Mouse (Mus musculus) forebrain, embryonic 12.5 days (tissue): Measurements from ENCODE around the gene Zmynd11. TPM values are rescaled to one million over a fixed set of nuclear protein-coding genes. Genes with fewer than 3 reads are reported as not detected.
"Not testable (repeated sequence)": the region's sequence is repeated elsewhere in the genome, so short reads cannot be mapped to it uniquely, and the experiment has no call there.

Source experiments
- ATAC-seq: fragments of 200-750 bp; cut with Nextera tagmentation; 2 replicates; pipeline ENCODE4 v1.8.0; 2017; ENCODE audit warnings: moderate TSS enrichment; ENCODE audit not compliant: low FRiP score
- H3K27ac ChIP-seq: fragments of 300-500 bp; sonication (generic); 2 replicates; pipeline ENCODE4 v1.5.1; 2016; ENCODE audit warnings: mild to moderate bottlenecking
- H3K27me3 ChIP-seq: fragments of 300-500 bp; sonication (generic); 2 replicates; pipeline ENCODE4 v1.6.1; 2016; ENCODE audit warnings: mild to moderate bottlenecking
- H3K36me3 ChIP-seq: fragments of 300-500 bp; sonication (generic); replicated peaks from 2 replicates; pipeline ENCODE4 v1.6.1; 2016; ENCODE audit warnings: mild to moderate bottlenecking
- H3K4me1 ChIP-seq: fragments of 300-500 bp; sonication (generic); 2 replicates; pipeline ENCODE4 v1.6.1; 2016
- H3K4me2 ChIP-seq: fragments of 300-500 bp; sonication (generic); 2 replicates; pipeline ENCODE4 v1.6.1; 2016; ENCODE audit warnings: mild to moderate bottlenecking, moderate library complexity
- H3K4me3 ChIP-seq: fragments of 300-500 bp; sonication (generic); replicated peaks from 2 replicates; pipeline ENCODE4 v1.5.1; 2016; ENCODE audit warnings: mild to moderate bottlenecking
- H3K9ac ChIP-seq: fragments of 300-500 bp; sonication (generic); 2 replicates; pipeline ENCODE4 v1.6.1; 2016; ENCODE audit warnings: mild to moderate bottlenecking
- H3K9me3 ChIP-seq: fragments of 300-500 bp; sonication (generic); 2 replicates; pipeline ENCODE4 v1.6.1; 2016
- WGBS: fragments of 180-500 bp; shearing (Covaris S2); methylation state at CpG from one replicate; pipeline ENCODE4 v1.1.7; 2016; 5-methylcytosine and 5-hydroxymethylcytosine counted together
- polyA plus RNA-seq: library from polyadenylated mRNA; unstranded; fragments of >200 nt; fragmentation: Nextera tagmentation; extraction: Ambion mirVana; gene quantifications from 2 replicates; pipeline ENCODE4 v1.2.1, GENCODE M21; 2016

Zmynd11 gene
- polyA plus RNA-seq, 1 experiment from 2014 or later: 166 TPM

DNA sequence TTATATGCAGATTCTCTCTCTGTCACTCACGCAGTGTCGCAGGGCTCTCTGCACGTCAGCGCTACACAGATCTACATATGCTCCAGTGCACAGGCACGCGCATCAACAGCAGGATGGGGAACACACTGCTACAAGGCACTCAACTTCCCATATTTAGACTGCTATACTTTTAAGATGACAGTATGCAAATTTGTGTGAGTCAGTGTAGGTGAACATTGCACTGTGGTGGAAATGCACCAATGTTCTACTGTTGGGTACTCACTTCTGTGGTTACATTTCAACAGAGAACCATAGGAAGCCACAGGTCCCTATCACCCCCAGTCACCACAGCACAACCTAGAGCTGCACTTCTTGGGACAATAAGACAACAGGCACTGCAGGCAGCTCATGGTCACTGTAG is 5.1 kb downstream of the Zmynd11 start:
- WGBS: 27% methylated on average over 6 of the region's 6 CpGs
- Histone ChIP-seq H3K9ac (no peak overlapping the region), H3K27me3 (no peaks in the 10 kb centered on the region), H3K4me3 (no peak overlapping the region), H3K27ac (no peak overlapping the region), H3K4me1 (peaks cover 54% of the 10 kb centered on the region), H3K9me3 (no peaks in the 10 kb centered on the region), H3K36me3 (no peaks in the 10 kb centered on the region; the same call in 1 of the 2 replicates), H3K4me2 (0 out of 2 replicates have a peak overlapping the region, but pooled peaks have one; percentile 8)
- ATAC-seq: no peak

DNA sequence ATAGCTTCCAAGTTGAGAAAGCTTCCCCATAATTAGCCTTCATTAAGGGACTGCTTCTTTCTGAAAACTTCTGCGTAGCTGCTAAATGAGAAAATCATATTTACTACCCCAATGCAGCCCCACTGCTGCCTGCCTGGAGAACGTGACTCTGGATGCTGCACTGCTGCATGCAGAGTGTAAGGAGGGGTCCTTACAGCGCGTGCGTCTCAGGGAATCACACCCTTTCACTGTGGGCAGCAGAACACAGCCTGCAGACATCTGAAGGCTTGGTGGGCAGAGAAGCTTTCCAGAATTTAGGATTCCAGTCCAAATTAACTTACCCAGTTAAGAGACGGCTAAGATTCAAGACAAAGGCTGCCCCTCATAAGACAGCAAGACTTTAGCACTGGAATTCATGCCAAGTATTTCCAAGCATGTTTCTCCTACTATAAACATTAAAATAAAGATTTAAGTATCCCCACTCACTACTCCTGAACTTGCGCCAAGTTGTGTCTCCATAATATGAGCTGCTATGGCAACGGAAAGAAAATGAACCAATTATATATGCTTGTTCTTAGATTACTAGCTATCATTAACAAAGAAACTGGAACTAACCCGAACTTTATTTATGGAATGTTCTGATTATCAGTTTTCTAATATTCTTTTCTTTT is 7.2 kb downstream of the Zmynd11 start:
- Histone ChIP-seq H3K27ac (peak overlapping the region; percentile 65), H3K4me1 (peaks cover 64% of the 10 kb centered on the region), H3K27me3 (no peaks in the 10 kb centered on the region), H3K36me3 (no peaks in the 10 kb centered on the region; the same call in 1 of the 2 replicates), H3K9me3 (no peaks in the 10 kb centered on the region), H3K4me3 (no peak overlapping the region), H3K4me2 (no peak overlapping the region), H3K9ac (no peak overlapping the region)
- WGBS: 46% methylated on average over 9 of the region's 9 CpGs
- peak; percentile 56; the same call in 1 of the 2 replicates for ATAC-seq

DNA sequence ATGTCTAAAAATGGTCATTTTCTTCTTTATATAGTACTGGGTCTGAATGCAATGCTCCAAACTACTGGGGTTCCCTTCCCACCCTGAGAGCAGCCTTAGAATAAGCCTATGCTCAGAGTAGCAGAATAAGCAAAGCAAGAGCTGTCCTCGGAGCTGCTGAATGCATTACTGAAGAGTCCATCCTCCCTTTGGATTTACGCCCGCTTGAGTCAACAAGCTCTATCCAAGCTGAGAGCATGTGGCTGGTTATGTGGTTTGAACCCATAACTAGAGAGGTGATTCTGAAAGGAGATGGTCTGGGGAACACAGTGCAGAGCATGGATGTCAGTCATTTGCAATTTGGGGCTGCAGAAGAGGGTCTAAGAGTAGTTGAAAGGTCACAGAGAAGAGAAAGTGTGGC is 11.4 kb downstream of the Zmynd11 start:
- no peak for ATAC-seq
- no peaks in the 10 kb centered on the region for H3K9me3 ChIP-seq
- no peaks in the 10 kb centered on the region for H3K27me3 ChIP-seq
- H3K4me2 ChIP-seq: no peak overlapping the region
- H3K4me1 ChIP-seq: peaks cover 33% of the 10 kb centered on the region
- no peak overlapping the region for H3K4me3 ChIP-seq
- WGBS: 61% methylated on average over 3 of the region's 3 CpGs
- H3K36me3 ChIP-seq: no peaks in the 10 kb centered on the region; the same call in 1 of the 2 replicates
- no peak overlapping the region for H3K27ac ChIP-seq
- no peak overlapping the region for H3K9ac ChIP-seq

DNA sequence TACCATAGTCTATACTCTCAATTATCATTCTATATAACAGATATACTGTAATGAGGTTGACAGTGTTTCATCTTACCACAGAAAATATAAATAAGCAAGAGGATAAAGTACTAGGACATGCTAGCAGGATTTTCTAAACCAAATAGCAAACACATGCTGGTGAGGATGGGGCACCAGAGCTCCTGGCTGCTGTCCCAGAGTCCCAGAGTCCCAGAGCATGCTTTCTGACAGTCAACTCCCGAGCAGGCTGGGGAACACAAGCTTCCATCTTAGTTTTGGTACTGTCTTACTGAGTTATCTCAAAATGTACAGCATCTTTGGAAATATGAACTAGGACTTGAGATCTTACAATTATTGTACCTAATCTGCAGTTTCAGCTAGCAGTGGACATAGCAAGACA is 14.8 kb downstream of the Zmynd11 start:
- Histone ChIP-seq H3K36me3 (no peaks in the 10 kb centered on the region), H3K4me3 (no peak overlapping the region), H3K9ac (no peak overlapping the region), H3K9me3 (no peaks in the 10 kb centered on the region), H3K4me1 (peaks cover 14% of the 10 kb centered on the region), H3K27me3 (no peaks in the 10 kb centered on the region), H3K27ac (no peak overlapping the region), H3K4me2 (no peak overlapping the region)
- WGBS: 73% methylated on average over 1 of the region's 1 CpGs
- no peak for ATAC-seq

DNA sequence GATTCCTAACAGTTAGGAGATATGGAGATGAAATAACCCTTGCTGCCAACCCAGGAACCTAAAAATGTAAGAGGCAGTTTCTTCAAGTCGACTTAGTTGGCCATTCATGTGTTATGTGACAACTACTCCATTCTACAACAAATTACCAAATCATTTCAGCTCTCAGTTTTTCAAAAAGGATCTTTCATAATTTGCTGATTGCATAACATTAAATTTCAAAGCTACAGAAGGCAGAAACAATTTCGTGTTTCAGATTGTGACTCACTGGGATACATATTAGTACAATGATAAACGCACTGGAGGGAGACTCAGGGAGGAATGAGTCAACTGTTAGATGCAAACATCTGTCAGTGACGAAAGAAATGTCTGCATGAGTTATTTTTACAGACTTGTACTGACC is 15.3 kb downstream of the Zmynd11 start:
- no peak overlapping the region for H3K4me3 ChIP-seq
- H3K27ac ChIP-seq: no peak overlapping the region

DNA sequence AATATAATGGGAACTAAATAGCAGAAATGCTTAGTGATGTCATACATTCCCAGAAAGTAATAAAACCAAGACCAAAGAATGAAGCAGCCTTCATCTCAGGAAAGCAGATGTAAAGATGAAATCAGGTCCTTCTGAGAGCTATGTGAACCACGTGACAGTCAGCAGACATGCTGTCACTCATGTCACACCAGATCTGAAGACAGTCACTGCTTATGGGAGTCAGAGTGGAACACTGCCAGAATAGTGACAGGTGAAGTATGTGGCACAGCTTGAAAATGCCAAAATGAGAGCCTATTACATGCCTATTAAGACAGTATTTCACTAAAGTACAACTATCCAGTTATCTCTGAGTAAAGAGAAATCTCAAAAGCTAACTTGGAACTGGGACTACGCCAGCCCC is 26.9 kb downstream of the Zmynd11 start:
- no peak overlapping the region for H3K4me2 ChIP-seq
- no peak overlapping the region for H3K27ac ChIP-seq
- ATAC-seq: no peak
- peaks cover 4% of the 10 kb centered on the region; the same call in 1 of the 2 replicates for H3K36me3 ChIP-seq
- H3K9me3 ChIP-seq: no peaks in the 10 kb centered on the region
- 0 out of 2 replicates have a peak, but pooled peaks cover 6% of the 10 kb centered on the region for H3K4me1 ChIP-seq
- no peak overlapping the region for H3K4me3 ChIP-seq
- no peak overlapping the region for H3K9ac ChIP-seq
- 72% methylated on average over 2 of the region's 2 CpGs for WGBS
- H3K27me3 ChIP-seq: no peaks in the 10 kb centered on the region

More for the DNA sequence above, 15.3 kb downstream of the Zmynd11 start:
- 92% methylated on average over 4 of the region's 4 CpGs for WGBS
- Histone ChIP-seq H3K27me3 (no peaks in the 10 kb centered on the region), H3K36me3 (no peaks in the 10 kb centered on the region), H3K4me1 (peaks cover 14% of the 10 kb centered on the region), H3K9me3 (no peaks in the 10 kb centered on the region), H3K4me2 (no peak overlapping the region), H3K9ac (no peak overlapping the region)
- no peak for ATAC-seq

DNA sequence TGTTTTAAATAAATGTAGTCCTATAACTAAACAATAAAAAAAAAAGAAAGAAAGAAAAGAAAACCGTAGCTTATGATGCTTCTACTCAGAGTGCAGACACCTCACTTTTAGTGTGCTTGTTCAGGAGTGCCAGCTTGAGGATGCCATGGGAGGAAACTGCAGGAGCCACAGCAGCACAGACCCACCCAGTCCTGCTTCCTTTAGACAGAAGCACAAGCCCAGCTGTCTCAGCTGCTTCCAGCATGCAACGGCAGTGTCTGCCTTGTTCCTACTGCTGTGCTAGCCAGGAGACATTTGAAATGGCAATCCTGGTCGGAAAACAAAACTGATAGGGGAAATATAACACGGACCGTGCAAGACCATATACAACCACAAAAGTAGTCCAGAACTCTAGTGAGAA is 28.1 kb downstream of the Zmynd11 start:
- no peaks in the 10 kb centered on the region for H3K27me3 ChIP-seq
- H3K27ac ChIP-seq: no peak overlapping the region
- ATAC-seq: no peak
- 90% methylated on average over 5 of the region's 5 CpGs for WGBS
- no peak overlapping the region for H3K4me2 ChIP-seq
- no peaks in the 10 kb centered on the region for H3K9me3 ChIP-seq
- H3K36me3 ChIP-seq: peaks cover 9% of the 10 kb centered on the region; the same call in 1 of the 2 replicates
- H3K4me3 ChIP-seq: no peak overlapping the region
- no peak overlapping the region for H3K9ac ChIP-seq
- H3K4me1 ChIP-seq: 0 out of 2 replicates have a peak, but pooled peaks cover 6% of the 10 kb centered on the region

DNA sequence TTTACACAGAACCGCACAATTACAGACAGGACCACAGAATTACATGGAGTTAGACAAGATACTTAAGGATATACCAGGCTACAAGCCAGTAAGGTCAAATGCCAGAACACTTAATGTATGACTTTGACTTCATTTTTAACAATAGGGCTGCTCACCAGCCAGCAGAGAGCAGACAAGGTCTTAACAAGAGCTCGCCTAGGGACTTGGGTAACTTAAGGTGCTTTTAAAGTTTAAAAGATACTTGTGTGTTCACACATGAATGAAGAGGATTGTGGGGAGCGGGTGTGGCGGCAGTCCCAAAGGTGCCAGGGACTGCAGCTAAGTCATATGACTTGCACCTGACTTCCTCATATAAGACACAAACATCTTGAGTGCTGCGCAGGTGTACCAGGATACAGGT is 32.9 kb downstream of the Zmynd11 start:
- WGBS: 93% methylated on average over 4 of the region's 5 CpGs
- not testable (repeated sequence) for H3K27me3 ChIP-seq, H3K4me2 ChIP-seq, H3K27ac ChIP-seq, H3K4me1 ChIP-seq, H3K9me3 ChIP-seq, ATAC-seq, H3K9ac ChIP-seq, H3K4me3 ChIP-seq
- peaks cover 23% of the 10 kb centered on the region; the same call in 1 of the 2 replicates for H3K36me3 ChIP-seq

DNA sequence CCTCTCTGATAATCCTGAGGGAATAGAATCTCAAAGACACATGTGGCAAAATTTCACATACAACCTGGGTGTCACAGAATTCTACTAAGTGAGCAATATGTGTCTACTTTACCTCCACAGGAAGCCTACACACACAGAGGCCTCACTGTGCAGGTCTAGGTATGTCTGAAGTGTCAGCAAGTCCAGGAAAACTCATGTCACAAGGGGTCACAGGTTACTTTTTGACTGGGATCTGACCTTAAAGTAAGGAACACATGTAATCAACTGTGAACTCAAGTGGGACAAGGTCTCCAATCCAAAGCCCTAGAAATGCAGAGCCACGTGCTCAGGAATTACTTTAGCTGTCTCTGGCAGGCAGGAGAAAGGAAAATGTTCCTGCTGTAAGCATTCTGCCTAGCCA is 36.1 kb downstream of the Zmynd11 start:
- Histone ChIP-seq H3K36me3 (peaks cover 38% of the 10 kb centered on the region), H3K4me1 (no peaks in the 10 kb centered on the region), H3K9ac (no peak overlapping the region), H3K4me3 (no peak overlapping the region), H3K9me3 (no peaks in the 10 kb centered on the region), H3K27ac (no peak overlapping the region), H3K4me2 (no peak overlapping the region), H3K27me3 (no peaks in the 10 kb centered on the region)
- 90% methylated on average over 1 of the region's 1 CpGs for WGBS
- ATAC-seq: no peak

DNA sequence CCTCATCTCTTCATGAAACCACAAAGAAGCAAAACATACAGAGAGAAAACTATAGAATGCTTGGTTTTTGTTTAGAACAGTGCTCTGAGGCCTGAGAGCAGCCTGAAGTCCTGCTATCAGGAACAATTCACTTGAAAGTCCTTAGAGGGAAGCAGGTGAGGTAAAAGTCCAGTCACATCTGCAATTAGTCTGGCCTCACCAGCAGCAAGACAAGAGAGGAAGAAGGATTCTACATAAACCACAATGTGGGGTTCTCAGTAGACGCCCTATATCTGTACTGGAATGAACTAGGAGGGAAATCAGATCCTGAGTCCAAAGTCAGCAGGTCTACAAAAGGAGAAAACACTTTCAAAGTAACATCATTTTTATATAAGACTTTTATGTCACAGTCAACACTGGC is 49.9 kb downstream of the Zmynd11 start:
- Histone ChIP-seq H3K36me3 (peaks cover 13% of the 10 kb centered on the region; the same call in 1 of the 2 replicates), H3K4me1 (no peaks in the 10 kb centered on the region), H3K4me2 (no peak overlapping the region), H3K9ac (no peak overlapping the region), H3K9me3 (no peaks in the 10 kb centered on the region), H3K27ac (no peak overlapping the region), H3K27me3 (no peaks in the 10 kb centered on the region), H3K4me3 (no peak overlapping the region)
- ATAC-seq: no peak
- 93% methylated on average over 1 of the region's 1 CpGs for WGBS

DNA sequence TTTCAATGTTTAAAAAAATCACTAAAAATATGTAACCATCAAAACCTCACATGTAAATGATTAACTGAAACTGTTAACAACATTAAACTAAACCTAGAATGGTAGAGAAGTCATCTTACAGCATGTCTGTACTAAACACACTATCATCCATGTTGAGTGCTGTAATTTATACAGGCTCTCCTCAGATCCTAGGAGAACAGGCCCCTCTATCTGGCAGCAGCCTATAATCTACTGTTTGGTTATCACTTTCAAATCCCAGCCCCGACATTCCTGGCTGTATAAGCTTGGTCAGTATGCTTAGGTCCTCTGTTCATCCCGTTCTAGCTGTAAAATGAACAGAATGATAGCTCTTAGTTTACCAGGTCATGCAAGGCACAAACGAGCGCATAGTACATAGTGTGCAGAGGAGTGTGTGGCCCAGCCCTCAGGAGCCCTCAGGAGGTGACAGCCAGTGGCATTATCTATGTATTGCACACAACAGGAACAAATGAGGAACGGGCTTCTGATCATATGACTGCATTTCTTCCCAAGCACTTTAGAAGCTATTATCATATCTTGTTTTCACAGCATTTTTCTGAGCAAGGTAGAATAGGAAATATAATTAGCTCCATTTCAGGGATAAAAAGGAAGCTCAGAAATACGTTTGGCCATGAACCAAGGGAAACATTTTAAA is 51.5 kb downstream of the Zmynd11 start:
- WGBS: 89% methylated on average over 6 of the region's 6 CpGs
- H3K27me3 ChIP-seq: no peaks in the 10 kb centered on the region
- H3K9ac ChIP-seq: no peak overlapping the region
- no peaks in the 10 kb centered on the region for H3K4me1 ChIP-seq
- H3K4me2 ChIP-seq: no peak overlapping the region
- H3K27ac ChIP-seq: no peak overlapping the region
- peaks cover 8% of the 10 kb centered on the region for H3K36me3 ChIP-seq
- ATAC-seq: 0 out of 2 replicates have a peak, but pooled peaks have one; percentile 27
- H3K9me3 ChIP-seq: no peaks in the 10 kb centered on the region
- H3K4me3 ChIP-seq: no peak overlapping the region

DNA sequence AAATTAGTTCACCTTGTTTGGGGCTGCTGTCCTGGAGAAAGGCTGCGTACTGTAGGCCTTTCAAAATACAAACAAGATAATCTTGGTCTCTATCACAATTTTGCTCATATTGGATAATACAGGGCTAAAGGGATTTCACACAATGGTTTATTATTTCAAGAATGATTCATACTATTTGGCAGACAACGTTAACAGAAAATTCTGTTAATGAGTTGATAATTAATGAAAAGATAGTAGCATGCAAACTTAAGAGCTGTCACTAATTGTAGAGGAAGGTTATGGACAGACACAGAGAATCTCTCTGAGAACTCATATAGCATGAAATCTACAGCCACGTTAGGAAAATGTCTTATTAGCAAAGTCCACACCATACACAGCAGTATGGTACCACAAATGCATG is 52.2 kb downstream of the Zmynd11 start:
- Histone ChIP-seq H3K4me3 (no peak overlapping the region), H3K4me2 (no peak overlapping the region), H3K4me1 (no peaks in the 10 kb centered on the region), H3K27me3 (no peaks in the 10 kb centered on the region), H3K9ac (no peak overlapping the region), H3K36me3 (peaks cover 12% of the 10 kb centered on the region), H3K9me3 (no peaks in the 10 kb centered on the region), H3K27ac (no peak overlapping the region)
- no peak for ATAC-seq
- WGBS: 90% methylated on average over 3 of the region's 3 CpGs

DNA sequence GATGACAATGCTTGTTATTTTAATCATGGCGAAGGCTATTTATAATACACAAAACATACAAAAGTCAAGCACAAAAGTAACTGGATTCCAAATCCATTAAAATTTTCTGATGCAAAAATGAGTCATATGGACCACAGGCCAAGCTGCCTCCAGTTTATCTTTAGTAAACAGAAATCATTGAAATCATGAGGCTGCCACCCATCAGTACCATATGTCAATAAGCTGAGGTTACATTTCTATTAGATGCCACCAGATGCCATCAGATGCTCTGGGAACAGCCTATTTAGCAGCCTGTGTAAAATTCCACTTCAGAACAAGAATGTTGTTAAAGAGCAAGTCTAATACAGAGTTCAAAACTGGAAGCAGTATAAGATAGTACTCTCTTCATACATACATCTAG is 52.7 kb downstream of the Zmynd11 start:
- 97% methylated on average over 1 of the region's 1 CpGs for WGBS
- H3K36me3 ChIP-seq: peaks cover 11% of the 10 kb centered on the region
- ATAC-seq: no peak
- H3K4me3 ChIP-seq: no peak overlapping the region
- no peaks in the 10 kb centered on the region for H3K27me3 ChIP-seq
- no peak overlapping the region for H3K27ac ChIP-seq
- H3K9ac ChIP-seq: no peak overlapping the region
- H3K4me2 ChIP-seq: no peak overlapping the region
- H3K9me3 ChIP-seq: no peaks in the 10 kb centered on the region
- no peaks in the 10 kb centered on the region for H3K4me1 ChIP-seq
